Mouse (Mus musculus) layer of hippocampus, adult 2 months (tissue): ENCODE results near the gene Cbx1. TPM values are rescaled to one million over a fixed set of nuclear protein-coding genes. Genes with fewer than 3 reads are reported as not detected.
"Not testable (repeated sequence)": the region's sequence is repeated elsewhere in the genome, so short reads cannot be mapped to it uniquely, and the experiment has no call there.

Source experiments
- DNase-seq, 2 experiments: peaks; one replicate each; pipeline ENCODE4 v3.0.0; 2022; ENCODE audit warnings: low spot score in 2 of 2
- H3K27ac ChIP-seq: fragments of 200-600 bp; 2 replicates; pipeline ENCODE4 v1.8.1; 2022
- H3K4me3 ChIP-seq: fragments of 200-600 bp; 2 replicates; pipeline ENCODE4 v1.8.1; 2022; ENCODE audit warnings: mild to moderate bottlenecking
- CTCF ChIP-seq: fragments of 200-600 bp; conservative IDR thresholded peaks from 2 replicates; pipeline ENCODE4 v1.8.1; 2022; ENCODE audit warnings: antibody characterized with exemption, mild to moderate bottlenecking, moderate library complexity
- total RNA-seq, 2 experiments: library from RNA; stranded (reverse); gene quantifications; 2 replicates each; pipeline ENCODE4 v1.2.3; 2021

The Cbx1 gene
- total RNA-seq, 2 experiments from 2014 or later: 44.6 to 47.4 TPM

GRCm38 (mm10) chr11:96780306-96780705, 8.6 kb upstream of the Cbx1 start:
- Histone ChIP-seq H3K4me3 (no peak overlapping the region), H3K27ac (no peak overlapping the region)
- DNase-seq: no peak
- TF ChIP-seq CTCF: no peak

DNA sequence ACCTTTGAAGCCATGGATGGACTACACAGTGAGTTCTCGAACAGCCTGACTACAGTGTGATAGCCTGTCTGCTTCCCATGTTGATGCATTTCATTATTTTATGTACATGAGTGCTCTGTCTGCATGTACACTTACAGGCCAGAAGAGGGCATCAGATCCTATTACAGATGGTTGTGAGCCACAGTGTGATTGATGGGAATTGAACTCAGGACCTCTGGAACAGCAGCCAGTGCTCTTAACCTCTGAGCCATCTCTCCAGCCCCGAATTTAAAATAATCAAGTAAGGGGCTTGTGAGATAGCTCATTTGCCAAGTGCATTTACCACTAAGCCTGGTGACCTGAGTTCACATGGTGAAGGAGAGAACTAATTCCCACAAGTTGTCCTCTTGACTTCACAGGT, 7.5 kb upstream of the Cbx1 start:
- peak; percentile 63 for TF ChIP-seq CTCF
- no peak for DNase-seq

GRCm38 (mm10) chr11:96784847-96785246, 4.1 kb upstream of the Cbx1 start:
- DNase-seq: peak in 1 of 2 experiments; percentile 70
- peak; percentile 81 for TF ChIP-seq CTCF
- not testable (repeated sequence) for H3K4me3 ChIP-seq, H3K27ac ChIP-seq

More for the DNA sequence above, 7.5 kb upstream of the Cbx1 start:
- no peak overlapping the region for H3K27ac ChIP-seq
- no peak overlapping the region for H3K4me3 ChIP-seq

DNA sequence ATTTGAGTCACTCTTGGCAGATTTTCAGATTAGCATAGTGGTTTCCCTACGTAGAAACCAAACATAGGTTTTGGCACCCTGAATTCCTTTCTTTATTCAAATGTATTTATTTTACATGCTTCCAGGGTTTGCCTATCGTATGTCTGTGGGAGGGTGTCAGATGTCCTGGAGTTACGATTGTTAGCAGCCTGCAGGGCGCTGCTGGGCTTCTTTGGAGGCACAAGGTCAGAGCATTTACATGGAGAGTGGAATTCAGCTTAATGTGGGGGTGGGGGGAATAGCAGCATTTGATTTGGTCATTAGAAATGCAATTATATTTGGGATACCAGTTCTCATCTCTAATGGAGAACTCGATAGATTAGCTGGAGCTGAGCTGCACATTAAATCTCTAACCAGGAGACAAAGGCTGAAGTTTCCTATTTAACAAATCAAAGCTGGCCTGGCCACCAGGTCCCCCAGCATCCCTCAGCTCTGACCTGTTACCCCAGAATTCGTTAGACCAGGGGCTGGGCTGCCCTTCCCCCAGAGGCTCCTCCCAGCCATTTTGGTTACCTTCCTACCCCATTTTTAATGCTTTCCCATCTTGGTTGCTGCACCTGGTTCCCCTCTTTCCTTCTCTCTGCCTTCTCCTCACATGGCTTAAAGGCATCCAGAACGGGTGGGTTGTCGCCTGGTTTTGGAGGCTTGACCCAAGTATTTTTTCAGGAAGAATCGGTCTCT, 2.0 kb upstream of the Cbx1 start:
- no peak overlapping the region for H3K4me3 ChIP-seq
- no peak overlapping the region for H3K27ac ChIP-seq
- DNase-seq: no peak
- TF ChIP-seq CTCF: no peak

DNA sequence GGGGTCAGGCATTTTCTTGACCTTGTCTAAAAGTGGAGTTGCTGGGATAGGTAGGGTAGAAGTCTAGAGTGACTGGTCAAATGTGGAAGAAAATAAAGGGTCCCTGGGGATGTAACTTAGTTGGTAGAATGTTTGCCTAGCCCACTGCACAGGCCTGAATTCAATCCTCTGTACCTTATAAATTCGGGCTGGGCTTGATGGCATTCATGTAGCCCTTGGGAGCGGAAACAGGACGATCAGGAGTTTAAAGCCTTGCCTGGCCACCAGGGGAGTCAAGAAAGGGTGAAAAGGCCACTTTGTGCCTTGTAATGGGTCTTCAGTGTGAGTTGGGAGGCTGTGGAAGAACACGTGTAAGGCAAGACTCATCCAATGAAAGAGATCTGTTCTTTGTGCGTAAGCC, 1.1 kb downstream of the Cbx1 start:
- no peak for DNase-seq
- TF ChIP-seq CTCF: no peak; the same call in 1 of the 2 replicates

GRCm38 (mm10) chr11:96790681-96791080, 1.8 kb downstream of the Cbx1 start:
- TF ChIP-seq CTCF: no peak
- Histone ChIP-seq H3K4me3 (no peak overlapping the region), H3K27ac (no peak overlapping the region)
- no peak for DNase-seq

More for the DNA sequence above, 1.1 kb downstream of the Cbx1 start:
- Histone ChIP-seq H3K4me3 (peak overlapping the region; percentile 80), H3K27ac (no peak overlapping the region)

DNA sequence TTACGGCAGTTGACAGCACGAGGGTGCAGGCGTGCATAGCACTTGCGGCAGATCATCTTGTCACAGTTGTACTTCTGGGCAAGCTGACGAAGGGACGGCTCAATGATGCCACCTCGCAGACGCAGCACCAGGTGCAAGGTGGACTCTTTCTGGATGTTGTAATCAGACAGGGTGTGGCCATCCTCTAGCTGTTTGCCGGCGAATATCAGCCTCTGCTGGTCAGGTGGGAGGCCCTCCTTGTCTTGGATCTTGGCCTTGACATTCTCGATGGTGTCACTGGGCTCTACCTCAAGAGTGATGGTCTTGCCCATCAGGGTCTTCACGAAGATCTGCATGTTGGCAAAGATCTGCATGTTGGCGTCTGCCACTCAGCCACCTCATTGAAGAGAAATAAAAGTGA, 6.6 kb downstream of the Cbx1 start:
- no peak for TF ChIP-seq CTCF
- DNase-seq: no peak
- no peak overlapping the region for H3K4me3 ChIP-seq
- H3K27ac ChIP-seq: no peak overlapping the region

DNA sequence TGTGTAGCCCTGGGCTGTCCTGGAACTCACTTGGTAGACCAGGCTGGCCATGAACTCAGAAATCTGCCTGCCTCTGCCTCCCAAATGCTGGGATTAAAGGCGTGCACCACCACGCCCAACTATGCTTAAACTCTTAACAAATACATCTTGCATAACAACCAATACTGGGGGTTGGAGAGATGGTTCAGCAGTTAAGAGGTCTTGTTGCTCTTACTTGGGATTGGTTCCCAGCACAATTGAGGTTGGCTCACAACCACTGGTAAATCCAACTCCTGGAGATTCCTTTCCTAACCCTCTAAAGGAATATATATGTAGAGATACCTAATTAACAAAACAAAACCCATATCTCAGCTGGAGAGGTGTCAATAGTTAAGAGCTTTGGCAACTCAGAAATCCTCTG, 7.2 kb downstream of the Cbx1 start:
- no peak for TF ChIP-seq CTCF
- no peak overlapping the region for H3K4me3 ChIP-seq
- no peak overlapping the region for H3K27ac ChIP-seq
- no peak for DNase-seq

DNA sequence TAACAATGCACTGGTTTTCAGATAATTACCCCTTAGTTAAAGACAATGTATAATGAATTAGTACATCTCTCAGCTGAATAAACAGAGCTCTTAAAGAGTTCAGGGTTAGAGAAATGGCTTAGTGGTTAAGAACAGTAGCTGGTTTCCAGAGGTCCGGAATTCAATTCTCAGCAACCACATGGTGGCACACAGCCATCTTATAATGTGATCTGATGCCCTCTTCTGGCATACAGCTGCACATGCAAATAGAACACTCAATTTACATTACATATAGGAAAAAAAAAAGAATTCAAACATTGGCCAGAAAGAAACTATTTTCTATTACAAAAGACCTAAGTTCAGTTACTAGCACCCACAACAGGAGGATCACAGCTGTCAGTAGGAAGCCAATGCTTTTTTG, 7.7 kb downstream of the Cbx1 start:
- DNase-seq: no peak
- H3K27ac ChIP-seq: no peak overlapping the region
- H3K4me3 ChIP-seq: no peak overlapping the region
- TF ChIP-seq CTCF: peak; percentile 60

DNA sequence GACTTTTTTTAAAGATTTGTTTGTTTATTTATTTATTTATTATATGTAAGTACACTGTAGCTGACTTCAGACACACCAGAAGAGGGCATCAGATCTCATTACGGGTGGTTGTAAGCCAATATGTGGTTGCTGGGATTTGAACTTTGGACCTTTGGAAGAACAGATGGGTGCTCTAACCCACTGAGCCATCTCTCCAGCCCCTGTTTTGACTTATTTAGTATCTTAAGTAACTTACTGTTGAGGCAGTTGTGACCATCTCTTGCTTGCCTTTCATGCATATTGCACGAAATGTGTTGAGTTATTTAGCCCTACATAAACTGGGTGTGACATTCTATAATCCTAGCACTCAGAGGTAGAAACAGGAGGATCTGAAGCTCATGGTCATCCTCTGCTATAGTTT, 10.6 kb downstream of the Cbx1 start:
- H3K4me3 ChIP-seq: no peak overlapping the region
- no peak for DNase-seq
- no peak overlapping the region for H3K27ac ChIP-seq
- TF ChIP-seq CTCF: no peak

GRCm38 (mm10) chr11:96805606-96806005, 16.7 kb downstream of the Cbx1 start:
- Histone ChIP-seq H3K4me3 (no peak overlapping the region), H3K27ac (no peak overlapping the region)
- DNase-seq: no peak
- no peak for TF ChIP-seq CTCF

DNA sequence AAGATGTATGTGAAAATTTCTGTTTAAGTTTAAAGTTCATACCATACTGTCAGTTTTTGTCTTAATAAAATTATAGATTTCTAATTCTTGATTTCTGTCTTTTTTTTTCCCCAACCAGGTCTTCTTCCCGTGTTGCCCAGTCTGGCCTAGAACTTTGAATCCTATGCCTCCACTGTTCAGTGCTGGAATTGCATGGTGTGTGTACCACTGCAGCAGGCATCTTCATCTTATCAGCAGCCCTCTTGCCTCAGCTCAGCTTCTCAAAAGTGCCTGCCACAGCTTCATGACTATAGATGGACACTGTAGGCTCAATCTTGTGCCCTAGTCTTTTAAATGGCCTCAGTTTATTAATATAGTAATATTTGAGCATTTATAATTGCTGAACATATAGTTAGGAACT, 19.1 kb downstream of the Cbx1 start:
- no peak for DNase-seq
- no peak overlapping the region for H3K27ac ChIP-seq
- TF ChIP-seq CTCF: peak; percentile 66
- no peak overlapping the region for H3K4me3 ChIP-seq

- Histone ChIP-seq H3K4me3 (no peak overlapping the region), H3K27ac (no peak overlapping the region)
- DNase-seq: no peak
- no peak for TF ChIP-seq CTCF
These were observed 20.8 kb downstream of the Cbx1 start for GRCm38 (mm10) chr11:96809562-96810235.

DNA sequence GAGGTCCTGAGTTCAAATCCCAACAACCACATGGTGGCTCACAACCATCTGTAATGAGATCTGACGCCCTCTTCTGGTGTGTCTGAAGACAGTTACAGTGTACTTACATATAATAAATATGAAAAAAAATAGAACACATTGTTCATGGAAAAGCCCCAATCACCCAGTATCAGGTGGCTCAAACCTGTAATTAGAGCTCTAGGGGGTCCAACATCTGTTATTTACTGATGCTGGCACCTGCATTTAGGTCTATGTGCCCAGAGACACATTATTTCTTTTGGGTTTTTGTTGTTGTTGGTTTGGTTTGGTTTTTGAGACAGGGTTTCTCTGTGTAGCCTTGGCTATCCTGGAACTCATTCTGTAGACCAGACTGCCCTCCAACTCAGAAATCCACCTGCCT, 22.3 kb downstream of the Cbx1 start:
- not testable (repeated sequence) for DNase-seq, H3K27ac ChIP-seq, H3K4me3 ChIP-seq
- TF ChIP-seq CTCF: peak; percentile 20; the same call in 1 of the 2 replicates
